Mouse (Mus musculus) midbrain, embryonic 11.5 days (tissue): ENCODE results near the gene Kdelr1. TPM values are rescaled to one million over a fixed set of nuclear protein-coding genes. Genes with fewer than 3 reads are reported as not detected.

Experiments used
- ATAC-seq: fragments of 200-750 bp; cut with Nextera tagmentation; 2 replicates; pipeline ENCODE4 v1.8.0; 2017; ENCODE audit warnings: moderate TSS enrichment, moderate library complexity; ENCODE audit not compliant: low FRiP score
- DNase-seq: peaks from one replicate; pipeline ENCODE4 v3.0.0; 2015; ENCODE audit warnings: low spot score; ENCODE audit errors: missing footprints
- H3K27ac ChIP-seq: fragments of 300-500 bp; sonication (generic); 2 replicates; pipeline ENCODE4 v1.5.1; 2014; ENCODE audit warnings: low read depth, low read length
- H3K27me3 ChIP-seq: fragments of 300-500 bp; sonication (generic); 2 replicates; pipeline ENCODE4 v1.6.1; 2014; ENCODE audit warnings: mild to moderate bottlenecking, low read length, moderate library complexity, mixed read lengths; ENCODE audit not compliant: control insufficient read depth, insufficient read depth
- H3K36me3 ChIP-seq: fragments of 300-500 bp; sonication (generic); 2 replicates; pipeline ENCODE4 v1.6.1; 2014; ENCODE audit warnings: mild to moderate bottlenecking, low read length, moderate library complexity, mixed read lengths; ENCODE audit not compliant: control insufficient read depth, insufficient read depth
- H3K4me1 ChIP-seq: fragments of 300-500 bp; sonication (generic); 2 replicates; pipeline ENCODE4 v1.6.1; 2014; ENCODE audit warnings: low read length; ENCODE audit not compliant: control insufficient read depth, insufficient read depth
- H3K4me2 ChIP-seq: fragments of 300-500 bp; sonication (generic); 2 replicates; pipeline ENCODE4 v1.6.1; 2014; ENCODE audit warnings: mild to moderate bottlenecking, moderate library complexity
- H3K4me3 ChIP-seq: fragments of 300-500 bp; sonication (generic); 2 replicates; pipeline ENCODE4 v1.5.1; 2014; ENCODE audit warnings: low read depth, low read length
- H3K9ac ChIP-seq: fragments of 300-500 bp; sonication (generic); 2 replicates; pipeline ENCODE4 v1.6.1; 2014; ENCODE audit warnings: low read length
- H3K9me3 ChIP-seq: fragments of 300-500 bp; sonication (generic); 2 replicates; pipeline ENCODE4 v1.6.1; 2016; ENCODE audit warnings: low read length; ENCODE audit not compliant: control insufficient read depth
- WGBS: fragments of 180-500 bp; shearing (Covaris S2); extraction: QIAGEN DNeasy Blood & Tissue Kit; methylation state at CpG from one replicate; pipeline ENCODE4 v1.1.7; 2014; 5-methylcytosine and 5-hydroxymethylcytosine counted together
- polyA plus RNA-seq: library from polyadenylated mRNA; unstranded; fragments of >200 nt; fragmentation: Nextera tagmentation; extraction: Ambion mirVana; gene quantifications from 2 replicates; pipeline ENCODE4 v1.2.1, GENCODE M21; 2014

Gene Kdelr1
- polyA plus RNA-seq, 1 experiment from 2014 or later, result 76.7 TPM

DNA sequence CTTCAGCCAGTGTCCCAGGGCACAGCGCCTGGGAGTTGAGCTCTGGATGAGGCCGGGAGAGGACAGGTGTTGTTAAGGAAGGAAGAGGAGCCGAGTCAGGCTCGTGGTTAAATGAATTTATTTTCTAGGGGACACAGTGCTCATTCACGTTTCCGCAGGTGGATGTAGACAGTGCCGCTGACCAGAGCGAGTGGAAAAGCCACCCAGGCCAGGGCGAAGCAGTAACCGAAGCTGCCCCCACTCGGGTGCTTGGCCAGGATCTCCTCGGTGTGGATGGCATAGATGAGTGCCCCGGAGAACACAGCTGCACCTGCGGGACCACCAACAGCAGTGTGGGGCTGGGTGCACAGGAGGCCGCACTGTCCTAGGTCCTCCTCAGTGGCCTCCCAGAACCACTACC is 45.4 kb downstream of the Kdelr1 start:
- no peak overlapping the region for H3K4me2 ChIP-seq
- no peak overlapping the region for H3K9ac ChIP-seq
- no peak overlapping the region for H3K4me3 ChIP-seq
- H3K36me3 ChIP-seq, result no peaks in the 10 kb centered on the region
- no peaks in the 10 kb centered on the region for H3K27me3 ChIP-seq
- ATAC-seq, result no peak
- WGBS, result 88% methylated on average over 15 of the region's 15 CpGs
- peaks cover 18% of the 10 kb centered on the region for H3K4me1 ChIP-seq
- no peaks in the 10 kb centered on the region for H3K9me3 ChIP-seq
- H3K27ac ChIP-seq, result no peak overlapping the region
- DNase-seq, result no peak

DNA sequence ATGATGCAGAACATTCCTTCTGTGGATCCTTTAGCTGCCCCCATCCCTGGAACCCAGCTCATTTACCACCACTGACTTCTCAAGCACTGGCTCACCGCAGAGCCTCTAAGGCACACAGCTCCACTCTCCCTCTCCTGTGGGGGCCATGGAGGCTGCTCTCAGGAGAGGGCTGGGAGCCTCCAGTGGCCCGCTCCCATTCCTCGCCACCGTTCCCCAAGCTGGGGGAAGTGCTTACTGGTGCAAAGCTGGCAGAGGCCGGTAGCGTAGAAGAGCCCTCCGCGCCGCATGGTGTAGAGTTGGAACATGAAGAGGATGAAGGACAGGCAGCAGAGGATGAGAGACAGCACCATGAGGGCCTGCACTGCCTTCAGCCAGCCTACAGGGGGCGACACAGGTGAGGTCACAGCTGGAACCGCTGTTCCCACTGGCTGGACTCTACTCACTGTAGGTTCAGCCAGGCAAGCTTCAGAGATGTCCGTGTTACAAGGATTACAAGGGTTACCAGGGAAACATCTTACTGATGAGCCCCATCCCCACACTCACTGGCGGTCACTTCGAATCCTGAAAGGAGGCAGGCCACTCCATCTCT is 46.6 kb downstream of the Kdelr1 start:
- peaks cover 18% of the 10 kb centered on the region for H3K4me1 ChIP-seq
- no peaks in the 10 kb centered on the region for H3K27me3 ChIP-seq
- no peaks in the 10 kb centered on the region for H3K9me3 ChIP-seq
- no peak overlapping the region for H3K27ac ChIP-seq
- no peak overlapping the region for H3K9ac ChIP-seq
- no peak overlapping the region for H3K4me2 ChIP-seq
- H3K4me3 ChIP-seq, result no peak overlapping the region
- WGBS, result 62% methylated on average over 12 of the region's 14 CpGs
- H3K36me3 ChIP-seq, result no peaks in the 10 kb centered on the region
- DNase-seq, result no peak
- no peak for ATAC-seq

DNA sequence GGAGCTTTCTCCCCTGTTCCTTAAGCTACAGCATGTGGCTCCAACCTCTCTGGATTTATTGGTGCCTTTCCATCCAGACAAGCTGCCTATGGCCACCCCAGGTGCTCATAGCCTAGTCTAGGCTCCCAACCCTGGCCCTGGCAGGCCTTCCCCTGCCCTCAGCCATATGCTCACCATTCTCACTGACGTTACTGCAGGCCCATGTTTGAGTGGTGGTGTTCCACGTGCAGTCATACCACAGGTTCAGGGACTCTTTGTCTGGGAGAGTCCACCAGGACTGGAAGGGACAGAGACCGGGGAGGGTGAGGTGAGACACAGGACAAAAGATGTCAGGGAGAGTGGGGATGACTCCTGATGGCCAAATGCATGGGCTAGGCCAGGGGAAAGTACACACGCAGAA is 47.2 kb downstream of the Kdelr1 start:
- H3K27ac ChIP-seq, result no peak overlapping the region
- no peak overlapping the region for H3K9ac ChIP-seq

DNA sequence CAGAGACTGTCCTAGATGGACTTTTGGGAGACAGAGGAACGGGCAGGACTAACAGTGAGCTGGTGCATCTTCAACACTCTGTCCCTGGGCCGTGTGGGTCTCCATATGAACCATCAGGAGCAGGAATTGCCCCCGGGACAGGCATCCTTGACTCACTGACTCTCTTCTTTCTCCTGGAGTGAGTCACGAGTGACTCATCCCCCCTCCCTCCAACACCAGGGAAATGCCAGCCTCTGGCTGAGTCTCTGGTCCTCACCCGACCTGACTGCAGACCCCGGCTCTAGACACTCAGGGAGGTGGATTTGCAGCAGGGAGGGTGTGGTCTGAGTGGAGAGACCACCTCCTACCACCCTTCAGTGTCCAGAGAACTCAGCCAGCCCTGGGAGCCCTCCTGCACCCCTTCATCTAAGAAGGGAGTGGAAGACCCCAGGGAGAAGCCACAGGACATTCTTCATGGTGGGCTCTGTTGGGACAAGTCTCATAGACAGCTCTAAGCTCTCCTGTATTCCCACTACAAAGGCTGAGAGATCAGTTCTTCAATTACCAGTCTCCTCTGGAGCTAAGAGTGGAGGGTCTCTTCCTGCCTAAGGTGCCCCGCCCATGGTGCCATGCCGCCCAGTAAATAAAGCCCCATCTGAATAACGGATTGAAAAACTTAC is 48.1 kb downstream of the Kdelr1 start:
- no peak overlapping the region for H3K27ac ChIP-seq

More for the DNA sequence above, 47.2 kb downstream of the Kdelr1 start:
- no peaks in the 10 kb centered on the region for H3K27me3 ChIP-seq
- no peak overlapping the region for H3K4me3 ChIP-seq
- 80% methylated on average over 4 of the region's 4 CpGs for WGBS
- H3K4me1 ChIP-seq, result peaks cover 18% of the 10 kb centered on the region
- no peak overlapping the region for H3K4me2 ChIP-seq
- ATAC-seq, result no peak
- no peak for DNase-seq
- no peaks in the 10 kb centered on the region for H3K9me3 ChIP-seq
- H3K36me3 ChIP-seq, result no peaks in the 10 kb centered on the region

DNA sequence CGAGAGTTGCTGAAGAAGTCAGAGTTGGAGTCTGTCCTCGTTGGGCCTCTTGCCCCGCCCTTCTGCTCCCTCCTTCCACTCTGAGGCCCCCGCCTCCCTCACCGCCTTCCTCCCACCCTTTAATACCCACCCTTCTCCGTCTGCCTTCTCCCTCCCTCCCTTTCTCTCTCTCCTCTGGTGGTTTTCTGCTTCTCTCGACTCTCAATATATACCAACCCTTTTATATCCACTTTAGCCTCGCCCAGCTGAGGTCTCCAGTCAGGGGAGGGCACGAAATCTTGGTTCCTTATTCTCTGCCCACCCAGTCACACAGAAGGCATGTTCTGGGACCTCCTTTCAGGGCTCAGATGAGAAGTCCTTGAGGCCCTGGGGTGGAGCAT is 48.7 kb downstream of the Kdelr1 start, which contains the start of gene Emp3:
Gene Emp3, minus strand, starts transcription at position 163 of the 380 bp plus-strand sequence.
- no peaks in the 10 kb centered on the region for H3K36me3 ChIP-seq
- DNase-seq, result no peak
- no peak within 1 kb of the TSS for H3K27ac ChIP-seq
- no peaks in the 10 kb centered on the region for H3K9me3 ChIP-seq
- no peak for ATAC-seq
- WGBS, result 56% methylated on average over 9 of the region's 9 CpGs
- no peak within 1 kb of the TSS for H3K4me3 ChIP-seq
- no peaks in the 10 kb centered on the region for H3K27me3 ChIP-seq
- H3K4me1 ChIP-seq, result peaks cover 15% of the 10 kb centered on the region
- 0 out of 2 replicates have a peak within 1 kb of the TSS, but pooled peaks have one; percentile 33 for H3K9ac ChIP-seq
- H3K4me2 ChIP-seq, result no peak within 1 kb of the TSS

More for the DNA sequence above, 48.1 kb downstream of the Kdelr1 start:
- H3K4me3 ChIP-seq, result no peak overlapping the region
- H3K27me3 ChIP-seq, result no peaks in the 10 kb centered on the region
- H3K4me2 ChIP-seq, result no peak overlapping the region
- peaks cover 18% of the 10 kb centered on the region for H3K4me1 ChIP-seq
- no peak for DNase-seq
- 64% methylated on average over 9 of the region's 9 CpGs for WGBS
- no peak overlapping the region for H3K9ac ChIP-seq
- H3K36me3 ChIP-seq, result no peaks in the 10 kb centered on the region
- ATAC-seq, result no peak
- no peaks in the 10 kb centered on the region for H3K9me3 ChIP-seq

DNA sequence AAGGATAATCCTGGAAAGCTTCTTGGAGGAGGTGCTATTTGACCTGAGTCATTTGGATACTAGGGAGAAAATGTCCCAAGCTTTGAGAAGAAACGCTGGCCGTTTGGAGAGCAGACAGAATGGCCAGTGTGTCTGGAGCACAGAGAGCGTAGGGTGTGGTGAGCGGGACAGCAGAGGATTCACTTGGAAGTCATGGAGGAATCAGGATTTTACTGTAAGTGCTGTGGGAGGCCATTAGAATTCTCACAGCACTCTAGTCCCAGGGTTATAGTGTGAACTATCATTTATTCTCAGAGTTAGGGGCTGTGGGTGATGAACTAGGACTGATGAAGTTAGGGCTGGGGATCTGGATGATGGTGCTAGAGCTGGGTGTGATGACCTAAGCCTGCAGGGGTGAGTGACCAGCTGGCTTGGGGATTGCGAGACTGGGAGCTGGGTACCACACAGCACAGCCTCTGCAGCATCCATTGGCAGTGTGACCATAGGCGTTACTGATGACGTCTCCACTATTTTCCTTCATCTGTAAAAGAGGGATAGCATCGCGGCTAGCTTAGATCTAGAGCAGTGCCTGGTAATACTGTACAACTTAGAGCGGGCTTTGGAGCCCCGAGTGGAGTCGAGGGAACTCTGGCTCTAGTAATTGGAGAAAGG is 49.5 kb downstream of the Kdelr1 start:
- H3K27ac ChIP-seq, result no peak overlapping the region

DNA sequence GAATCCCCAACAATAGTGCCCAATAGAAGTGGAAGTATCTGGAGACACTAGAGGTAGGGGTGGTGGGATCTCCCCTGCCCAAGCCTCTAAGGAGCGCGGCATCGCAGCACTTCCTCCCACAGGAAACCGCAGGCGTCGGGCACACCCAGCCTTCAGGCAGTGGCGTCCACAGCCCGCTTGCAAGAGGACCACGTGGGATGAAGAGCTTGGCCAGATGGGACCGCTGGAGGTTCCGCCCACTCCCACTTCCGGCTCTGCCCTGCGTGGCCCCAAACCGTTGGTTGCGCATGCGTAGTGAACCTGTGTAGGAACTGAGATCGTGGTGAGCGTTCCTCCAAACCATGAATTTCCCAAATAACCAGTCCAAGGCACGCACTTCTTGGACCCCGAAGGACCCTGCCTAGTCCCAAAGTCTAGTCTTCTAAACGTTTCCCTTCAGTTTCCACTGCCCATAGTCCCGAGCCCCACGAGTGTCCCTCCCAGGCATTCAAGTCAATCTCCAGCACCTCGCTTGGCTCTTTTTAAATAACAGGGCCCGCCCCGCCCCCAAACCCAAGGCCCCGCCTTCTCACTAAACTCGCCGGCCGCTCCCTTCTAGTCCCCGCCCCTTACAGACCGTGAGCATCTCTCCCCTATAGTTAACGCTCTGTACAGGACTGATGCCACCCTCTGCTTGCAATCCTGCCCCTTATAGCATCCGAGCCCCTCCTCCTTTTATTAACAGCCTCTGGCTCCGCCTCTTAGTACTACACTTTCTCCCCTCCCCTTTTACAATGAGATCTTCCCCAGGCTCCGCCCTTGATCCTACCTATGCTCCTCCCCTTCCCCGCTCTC is 50.6 kb downstream of the Kdelr1 start:
- WGBS, result 2% methylated on average over 37 of the region's 37 CpGs
- ATAC-seq, result peak; percentile 92
- DNase-seq, result peak; percentile 99
- no peaks in the 10 kb centered on the region for H3K27me3 ChIP-seq
- H3K4me3 ChIP-seq, result peak overlapping the region; percentile 37
- peaks cover 4% of the 10 kb centered on the region; the same call in 1 of the 2 replicates for H3K4me1 ChIP-seq
- peak overlapping the region; percentile 33; the same call in 1 of the 2 replicates for H3K9ac ChIP-seq
- no peaks in the 10 kb centered on the region for H3K36me3 ChIP-seq
- H3K4me2 ChIP-seq, result peak overlapping the region; percentile 56
- no peaks in the 10 kb centered on the region for H3K9me3 ChIP-seq
- H3K27ac ChIP-seq, result peak overlapping the region; percentile 69

More for the DNA sequence above, 49.5 kb downstream of the Kdelr1 start:
- no peak for DNase-seq
- Histone ChIP-seq H3K36me3 (no peaks in the 10 kb centered on the region), H3K4me1 (peaks cover 7% of the 10 kb centered on the region), H3K9me3 (no peaks in the 10 kb centered on the region), H3K9ac (peak overlapping the region; percentile 33; the same call in 1 of the 2 replicates), H3K27me3 (no peaks in the 10 kb centered on the region), H3K4me2 (no peak overlapping the region), H3K4me3 (no peak overlapping the region)
- 83% methylated on average over 12 of the region's 12 CpGs for WGBS
- no peak for ATAC-seq

DNA sequence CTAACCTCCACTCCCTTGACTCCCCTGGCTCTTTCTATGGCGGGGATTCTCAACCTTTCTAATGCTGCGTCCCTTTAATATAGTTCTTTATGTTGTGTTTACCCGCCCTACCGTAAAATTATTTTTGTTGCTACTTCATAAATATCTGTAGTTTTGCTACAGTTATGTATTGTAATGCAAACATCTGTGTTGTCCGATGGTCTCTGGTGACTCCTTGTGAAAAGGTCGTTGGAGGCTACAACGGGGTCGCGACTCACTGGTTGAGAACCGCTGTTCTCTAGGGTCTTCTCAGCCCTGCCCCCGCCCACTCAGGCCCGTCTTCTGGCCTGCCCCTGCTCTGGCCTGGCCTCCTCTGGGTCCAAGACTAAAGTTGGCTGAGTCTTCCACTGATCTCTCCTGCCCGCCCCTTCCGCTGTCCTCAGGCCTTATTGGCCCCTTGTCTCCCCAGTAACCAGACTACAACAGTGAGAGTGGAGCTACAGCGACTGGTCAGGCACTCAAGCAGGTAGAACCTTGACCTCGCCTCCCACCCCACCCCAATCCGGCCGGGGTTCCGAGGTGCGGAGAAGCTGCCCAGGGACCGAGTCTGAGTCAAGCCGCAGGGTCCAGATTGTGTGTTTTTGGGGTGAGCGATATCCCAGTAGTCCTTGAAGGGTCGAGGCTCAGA is 51.3 kb downstream of the Kdelr1 start, which contains the start of gene Ccdc114:
Gene Ccdc114, plus strand, starts transcription at position 311 of the 667 bp plus-strand sequence.
- peaks cover 4% of the 10 kb centered on the region; the same call in 1 of the 2 replicates for H3K4me1 ChIP-seq

More for the DNA sequence above, 51.3 kb downstream of the Kdelr1 start, which contains the start of gene Ccdc114:
- Histone ChIP-seq H3K27ac (peak within 1 kb of the TSS; percentile 69), H3K4me3 (peak within 1 kb of the TSS; percentile 37), H3K9me3 (no peaks in the 10 kb centered on the region), H3K4me2 (peak within 1 kb of the TSS; percentile 56), H3K9ac (peak within 1 kb of the TSS; percentile 33; the same call in 1 of the 2 replicates), H3K27me3 (no peaks in the 10 kb centered on the region), H3K36me3 (no peaks in the 10 kb centered on the region)
- DNase-seq, result peak; percentile 92
- peak; percentile 52 for ATAC-seq
- WGBS, result 3% methylated on average over 24 of the region's 24 CpGs
